Mouse (Mus musculus): ENCODE data around the gene Tmem82. TPM values are rescaled to one million over a fixed set of nuclear protein-coding genes. Genes with fewer than 3 reads are reported as not detected.
A peak's percentile ranks its signal among the peaks of the same experiment; 100 is the strongest.

Gene Tmem82
- polyA plus RNA-seq, 1 experiment = 1.8 TPM

GRCm38 (mm10) chr4:141656932-141657331 lies 38.5 kb upstream of the Tmem82 start:
- no peak overlapping the region for H3K27ac ChIP-seq (ENCODE audit: control insufficient read depth, insufficient read depth, low read depth, low read length, poor library complexity)
- peaks cover 1% of the 10 kb centered on the region; the same call in 1 of the 2 replicates for H3K4me1 ChIP-seq (ENCODE audit: control insufficient read depth, insufficient read depth, low read length)
- H3K4me3 ChIP-seq (replicated peaks; ENCODE audit: control insufficient read depth, low read depth, low read length) = no peak overlapping the region
- WGBS = 89% methylated on average over 8 of the region's 8 CpGs
- no peak for TF ChIP-seq POLR2A (IDR thresholded peaks at IDR 0.05; ENCODE audit: borderline replicate concordance, control insufficient read depth, low read depth, low read length)
- no peak for TF ChIP-seq CTCF (IDR thresholded peaks at IDR 0.05; ENCODE audit: control insufficient read depth, insufficient read depth, low read length)

DNA sequence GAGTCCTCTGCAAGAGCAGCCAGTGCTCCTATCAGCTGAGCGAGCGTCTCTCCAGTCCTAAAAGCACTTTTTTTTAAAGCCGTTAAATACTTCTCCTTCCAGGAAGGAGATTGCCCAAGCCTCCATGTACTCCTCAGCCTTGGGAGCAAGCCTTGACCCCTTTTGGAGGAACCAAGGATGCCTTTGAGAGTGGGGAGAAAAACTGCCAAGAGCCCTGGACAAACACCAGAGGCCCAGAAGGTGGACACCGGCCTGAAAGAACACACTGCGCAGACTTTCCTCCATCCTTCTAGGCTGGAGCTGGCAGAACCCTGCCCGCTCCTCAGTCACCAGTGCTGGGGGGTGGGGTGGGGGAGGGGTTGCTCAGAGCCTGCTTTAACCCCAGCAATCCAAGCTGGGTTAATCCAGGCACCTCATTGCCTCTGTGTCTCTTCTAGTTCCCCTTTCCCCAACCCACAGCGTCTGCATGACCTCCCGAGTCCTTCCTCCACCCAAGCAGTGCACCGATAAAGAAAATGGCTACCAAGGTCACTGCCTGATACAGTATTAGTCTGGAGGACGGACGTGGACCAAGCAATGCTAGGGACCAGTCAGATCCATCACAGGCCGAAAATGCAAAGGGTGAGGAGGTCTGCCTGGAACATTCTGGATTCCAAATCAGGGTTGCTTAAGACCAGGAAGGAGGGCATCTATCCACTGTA lies 37.6 kb upstream of the Tmem82 start:
- TF ChIP-seq POLR2A (IDR thresholded peaks at IDR 0.05; ENCODE audit: borderline replicate concordance, control insufficient read depth, low read depth, low read length) (no peak), CTCF (IDR thresholded peaks at IDR 0.05; ENCODE audit: control insufficient read depth, insufficient read depth, low read length) (no peak)
- whole genome bisulfite sequencing = 31% methylated on average over 12 of the region's 12 CpGs
- H3K4me1 ChIP-seq (ENCODE audit: control insufficient read depth, insufficient read depth, low read length) = peaks cover 1% of the 10 kb centered on the region; the same call in 1 of the 2 replicates
- peak overlapping the region; percentile 36; the same call in 1 of the 2 replicates for H3K27ac ChIP-seq (ENCODE audit: control insufficient read depth, insufficient read depth, low read depth, low read length, poor library complexity)
- no peak overlapping the region for H3K4me3 ChIP-seq (replicated peaks; ENCODE audit: control insufficient read depth, low read depth, low read length)

- Histone ChIP-seq H3K27ac (ENCODE audit: control insufficient read depth, insufficient read depth, low read depth, low read length, poor library complexity) (no peak overlapping the region), H3K4me1 (ENCODE audit: control insufficient read depth, insufficient read depth, low read length) (peaks cover 1% of the 10 kb centered on the region; the same call in 1 of the 2 replicates), H3K4me3 (replicated peaks; ENCODE audit: control insufficient read depth, low read depth, low read length) (no peak overlapping the region)
- 81% methylated on average over 6 of the region's 6 CpGs for WGBS
- TF ChIP-seq POLR2A (IDR thresholded peaks at IDR 0.05; ENCODE audit: borderline replicate concordance, control insufficient read depth, low read depth, low read length) (no peak), CTCF (IDR thresholded peaks at IDR 0.05; ENCODE audit: control insufficient read depth, insufficient read depth, low read length) (no peak)
Observed at GRCm38 (mm10) chr4:141654509-141654908, 36.1 kb upstream of the Tmem82 start.

DNA sequence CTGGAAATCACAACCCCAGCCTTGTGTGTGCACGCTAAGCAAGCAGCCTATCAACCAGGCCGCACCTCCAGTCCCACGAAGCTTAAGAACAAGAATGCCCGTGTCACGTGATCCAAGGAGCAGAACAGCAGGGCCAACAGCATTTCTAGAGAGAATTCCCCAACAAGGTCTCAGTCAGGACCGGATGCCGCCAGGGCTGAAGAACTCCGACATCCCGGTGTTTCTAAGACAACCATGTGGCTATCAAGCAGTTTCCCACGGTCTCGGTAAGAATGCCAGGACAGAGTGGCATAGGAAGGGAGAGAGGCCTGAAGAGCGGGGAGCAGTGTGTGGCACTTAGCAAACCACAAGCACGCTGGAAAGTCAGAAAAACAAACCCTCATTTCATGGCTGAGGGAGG lies 35.4 kb upstream of the Tmem82 start:
- H3K4me1 ChIP-seq (ENCODE audit: control insufficient read depth, insufficient read depth, low read length) = peaks cover 1% of the 10 kb centered on the region; the same call in 1 of the 2 replicates
- TF ChIP-seq CTCF (IDR thresholded peaks at IDR 0.05; ENCODE audit: control insufficient read depth, insufficient read depth, low read length) (no peak), POLR2A (IDR thresholded peaks at IDR 0.05; ENCODE audit: borderline replicate concordance, control insufficient read depth, low read depth, low read length) (no peak)
- H3K4me3 ChIP-seq (replicated peaks; ENCODE audit: control insufficient read depth, low read depth, low read length) = no peak overlapping the region
- WGBS = 83% methylated on average over 13 of the region's 13 CpGs
- H3K27ac ChIP-seq (ENCODE audit: control insufficient read depth, insufficient read depth, low read depth, low read length, poor library complexity) = no peak overlapping the region

- TF ChIP-seq CTCF (IDR thresholded peaks at IDR 0.05; ENCODE audit: control insufficient read depth, insufficient read depth, low read length) = no peak
- no peak for TF ChIP-seq POLR2A (IDR thresholded peaks at IDR 0.05; ENCODE audit: borderline replicate concordance, control insufficient read depth, low read depth, low read length)
- Histone ChIP-seq H3K4me1 (ENCODE audit: control insufficient read depth, insufficient read depth, low read length) (peaks cover 1% of the 10 kb centered on the region; the same call in 1 of the 2 replicates), H3K27ac (ENCODE audit: control insufficient read depth, insufficient read depth, low read depth, low read length, poor library complexity) (no peak overlapping the region), H3K4me3 (replicated peaks; ENCODE audit: control insufficient read depth, low read depth, low read length) (no peak overlapping the region)
- 37% methylated on average over 8 of the region's 8 CpGs for WGBS
Observed at GRCm38 (mm10) chr4:141653044-141653443, 34.6 kb upstream of the Tmem82 start.

GRCm38 (mm10) chr4:141651944-141652343 lies 33.5 kb upstream of the Tmem82 start:
- Histone ChIP-seq H3K4me1 (ENCODE audit: control insufficient read depth, insufficient read depth, low read length) (peaks cover 1% of the 10 kb centered on the region; the same call in 1 of the 2 replicates), H3K27ac (ENCODE audit: control insufficient read depth, insufficient read depth, low read depth, low read length, poor library complexity) (no peak overlapping the region), H3K4me3 (replicated peaks; ENCODE audit: control insufficient read depth, low read depth, low read length) (no peak overlapping the region)
- WGBS = 90% methylated on average over 10 of the region's 10 CpGs
- no peak for TF ChIP-seq POLR2A (IDR thresholded peaks at IDR 0.05; ENCODE audit: borderline replicate concordance, control insufficient read depth, low read depth, low read length)
- TF ChIP-seq CTCF (IDR thresholded peaks at IDR 0.05; ENCODE audit: control insufficient read depth, insufficient read depth, low read length) = no peak

DNA sequence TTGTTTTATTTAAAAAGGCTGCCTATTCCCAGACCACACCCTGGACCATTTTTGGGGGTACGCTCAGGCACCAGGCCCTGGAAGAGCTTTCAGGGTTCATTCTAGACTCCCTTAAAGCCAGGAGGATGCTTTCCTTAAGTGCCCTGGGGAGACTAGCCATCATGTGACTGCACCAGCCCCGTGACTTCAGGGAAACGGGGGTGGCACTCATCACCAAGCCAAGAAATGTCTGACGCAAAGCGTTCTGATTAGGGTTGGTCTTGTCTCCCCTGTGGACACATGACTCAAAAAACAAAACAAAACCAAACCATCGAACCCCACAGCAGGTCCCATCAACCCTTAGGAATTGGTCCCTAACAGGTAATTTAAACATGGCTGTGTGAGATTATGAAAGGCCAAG lies 32.9 kb upstream of the Tmem82 start:
- Histone ChIP-seq H3K27ac (ENCODE audit: control insufficient read depth, insufficient read depth, low read depth, low read length, poor library complexity) (no peak overlapping the region), H3K4me3 (replicated peaks; ENCODE audit: control insufficient read depth, low read depth, low read length) (no peak overlapping the region), H3K4me1 (ENCODE audit: control insufficient read depth, insufficient read depth, low read length) (no peaks in the 10 kb centered on the region; the same call in 1 of the 2 replicates)
- TF ChIP-seq CTCF (IDR thresholded peaks at IDR 0.05; ENCODE audit: control insufficient read depth, insufficient read depth, low read length) (no peak), POLR2A (IDR thresholded peaks at IDR 0.05; ENCODE audit: borderline replicate concordance, control insufficient read depth, low read depth, low read length) (no peak)
- 84% methylated on average over 6 of the region's 6 CpGs for WGBS

GRCm38 (mm10) chr4:141649244-141649643 lies 30.8 kb upstream of the Tmem82 start:
- Histone ChIP-seq H3K4me3 (replicated peaks; ENCODE audit: control insufficient read depth, low read depth, low read length) (no peak overlapping the region), H3K27ac (ENCODE audit: control insufficient read depth, insufficient read depth, low read depth, low read length, poor library complexity) (no peak overlapping the region), H3K4me1 (ENCODE audit: control insufficient read depth, insufficient read depth, low read length) (no peaks in the 10 kb centered on the region)
- WGBS = 79% methylated on average over 6 of the region's 6 CpGs
- no peak for TF ChIP-seq CTCF (IDR thresholded peaks at IDR 0.05; ENCODE audit: control insufficient read depth, insufficient read depth, low read length)
- no peak for TF ChIP-seq POLR2A (IDR thresholded peaks at IDR 0.05; ENCODE audit: borderline replicate concordance, control insufficient read depth, low read depth, low read length)
